Mouse (Mus musculus) cortical plate, adult 2 months (tissue): Measurements from ENCODE around the gene Ptprm.

Experiments used
- CTCF ChIP-seq: fragments of 200-500 bp; IDR thresholded peaks from 2 replicates; pipeline ENCODE4 v1.5.1; 2011; ENCODE audit warnings: mild to moderate bottlenecking, control low read depth, low read length; ENCODE audit not compliant: insufficient read depth; ENCODE audit errors: extremely low read depth
- POLR2A ChIP-seq: fragments of 200-500 bp; IDR thresholded peaks from 2 replicates; pipeline ENCODE4 v1.6.1; 2011; ENCODE audit warnings: mild to moderate bottlenecking, low read length, control low read depth; ENCODE audit not compliant: insufficient read depth; ENCODE audit errors: extremely low read depth

- no peak for TF ChIP-seq CTCF
- no peak for TF ChIP-seq POLR2A
Measured at GRCm38 (mm10) chr17:66914696-66915095, 439.6 kb downstream of the Ptprm start.
